Mouse (Mus musculus) midbrain, embryonic 14.5 days (tissue): Measurements from ENCODE around the gene Nefh. TPM values are rescaled to one million over a fixed set of nuclear protein-coding genes. Genes with fewer than 3 reads are reported as not detected.

Experiments
- ATAC-seq: fragments of 200-750 bp; cut with Nextera tagmentation; 2 replicates; pipeline ENCODE4 v1.8.0; 2017; ENCODE audit warnings: moderate number of reproducible peaks, moderate library complexity; ENCODE audit not compliant: low FRiP score, low TSS enrichment
- DNase-seq: peaks from one replicate; pipeline ENCODE4 v3.0.0-alpha.2; 2015
- H3K27ac ChIP-seq: fragments of 300-500 bp; sonication (generic); replicated peaks from 2 replicates; pipeline ENCODE4 v1.5.1; 2014; ENCODE audit warnings: mild to moderate bottlenecking, low read depth, low read length, moderate library complexity
- H3K27me3 ChIP-seq: fragments of 300-500 bp; sonication (generic); 2 replicates; pipeline ENCODE4 v1.6.1; 2014; ENCODE audit warnings: low read length, control low read depth, mixed read lengths; ENCODE audit not compliant: control insufficient read depth, insufficient read depth
- H3K36me3 ChIP-seq: fragments of 300-500 bp; sonication (generic); 2 replicates; pipeline ENCODE4 v1.6.1; 2014; ENCODE audit warnings: low read length, control low read depth; ENCODE audit not compliant: control insufficient read depth, insufficient read depth
- H3K4me1 ChIP-seq: fragments of 300-500 bp; sonication (generic); 2 replicates; pipeline ENCODE4 v1.6.1; 2014; ENCODE audit warnings: mild to moderate bottlenecking, antibody characterized with exemption, low read length, control low read depth; ENCODE audit not compliant: control insufficient read depth, insufficient read depth
- H3K4me2 ChIP-seq: fragments of 300-500 bp; sonication (generic); 2 replicates; pipeline ENCODE4 v1.6.1; 2014; ENCODE audit warnings: mild to moderate bottlenecking, low read length, moderate library complexity
- H3K4me3 ChIP-seq: fragments of 300-500 bp; sonication (generic); replicated peaks from 2 replicates; pipeline ENCODE4 v1.5.1; 2014; ENCODE audit warnings: low read depth, low read length
- H3K9ac ChIP-seq: fragments of 300-500 bp; sonication (generic); replicated peaks from 2 replicates; pipeline ENCODE4 v1.6.1; 2014; ENCODE audit warnings: mild to moderate bottlenecking, low read length, moderate library complexity
- H3K9me3 ChIP-seq: fragments of 300-500 bp; sonication (generic); 2 replicates; pipeline ENCODE4 v1.6.1; 2016; ENCODE audit warnings: low read length, control low read depth, mixed read lengths; ENCODE audit not compliant: control insufficient read depth
- WGBS: fragments of 180-500 bp; shearing (Covaris S2); extraction: QIAGEN DNeasy Blood & Tissue Kit; methylation state at CpG from one replicate; pipeline ENCODE4 v1.1.7; 2014; 5-methylcytosine and 5-hydroxymethylcytosine counted together
- polyA plus RNA-seq: library from polyadenylated mRNA; unstranded; fragments of >200 nt; fragmentation: Nextera tagmentation; extraction: Ambion mirVana; gene quantifications from 2 replicates; pipeline ENCODE4 v1.2.1, GENCODE M21; 2014

Nefh gene
- polyA plus RNA-seq, 1 experiment from 2014 or later = 3.2 TPM

DNA sequence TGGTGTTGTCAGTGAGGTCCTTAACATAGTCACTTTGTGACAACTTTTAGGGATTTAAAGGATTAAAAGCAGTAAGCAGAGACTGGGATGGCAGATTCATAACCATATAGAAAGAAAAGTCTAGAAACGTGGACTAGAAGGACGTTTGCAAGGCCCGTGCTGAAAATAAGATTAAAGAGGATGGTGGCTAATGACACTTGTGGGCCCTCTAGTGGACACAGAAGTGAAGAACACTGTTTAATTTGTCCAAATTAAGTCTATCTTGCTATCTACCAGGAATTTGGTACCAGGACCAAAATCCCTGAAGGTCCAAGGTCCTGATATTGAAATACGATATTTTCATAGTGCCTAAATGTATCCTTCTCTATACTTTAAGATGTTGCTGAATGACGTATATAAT, 36.4 kb upstream of the Nefh start:
- no peak overlapping the region for H3K4me3 ChIP-seq
- no peaks in the 10 kb centered on the region for H3K27me3 ChIP-seq
- H3K4me2 ChIP-seq = peak overlapping the region; percentile 30
- 2% methylated on average over 5 of the region's 5 CpGs for WGBS
- no peak overlapping the region for H3K27ac ChIP-seq
- 0 out of 2 replicates have a peak, but pooled peaks cover 4% of the 10 kb centered on the region for H3K36me3 ChIP-seq
- no peak for ATAC-seq
- peak; percentile 85 for DNase-seq
- no peaks in the 10 kb centered on the region for H3K9me3 ChIP-seq
- H3K4me1 ChIP-seq = peaks cover 15% of the 10 kb centered on the region
- H3K9ac ChIP-seq = peak overlapping the region; percentile 36; the same call in 1 of the 2 replicates

DNA sequence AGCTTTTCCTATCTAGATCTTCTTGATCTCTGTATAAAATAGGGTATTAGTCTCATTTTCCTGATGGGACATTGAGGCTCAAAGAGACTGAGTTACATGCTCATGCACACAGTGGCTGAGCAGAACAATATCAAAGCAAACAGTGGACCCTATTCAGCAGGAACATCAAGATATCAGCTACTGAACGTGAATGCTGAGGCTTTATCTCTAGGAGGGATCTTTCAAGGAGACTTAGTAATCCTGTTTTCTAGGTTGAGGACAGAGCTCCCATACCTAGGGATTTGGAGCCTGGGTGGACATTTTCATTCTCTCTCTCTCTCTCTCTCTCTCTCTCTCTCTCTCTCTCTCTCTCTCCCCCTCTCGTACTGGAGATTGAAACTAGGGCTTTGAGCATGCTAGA, 35.7 kb upstream of the Nefh start:
- ATAC-seq (no peak), DNase-seq (no peak)
- WGBS = 32% methylated on average over 2 of the region's 2 CpGs
- H3K27ac ChIP-seq = no peak overlapping the region
- no peak overlapping the region for H3K9ac ChIP-seq
- no peak overlapping the region for H3K4me2 ChIP-seq
- no peaks in the 10 kb centered on the region for H3K9me3 ChIP-seq
- peaks cover 15% of the 10 kb centered on the region for H3K4me1 ChIP-seq
- H3K27me3 ChIP-seq = no peaks in the 10 kb centered on the region
- no peaks in the 10 kb centered on the region for H3K36me3 ChIP-seq
- no peak overlapping the region for H3K4me3 ChIP-seq

GRCm38 (mm10) chr11:4983010-4983409, 35.1 kb upstream of the Nefh start:
- ATAC-seq = no peak
- no peaks in the 10 kb centered on the region for H3K36me3 ChIP-seq

GRCm38 (mm10) chr11:4975623-4976022, 27.8 kb upstream of the Nefh start:
- WGBS = 6% methylated on average over 14 of the region's 14 CpGs
- Histone ChIP-seq H3K4me3 (no peak overlapping the region), H3K9me3 (no peaks in the 10 kb centered on the region), H3K27ac (no peak overlapping the region), H3K4me2 (peak overlapping the region; percentile 23; the same call in 1 of the 2 replicates), H3K9ac (no peak overlapping the region), H3K36me3 (no peaks in the 10 kb centered on the region), H3K27me3 (no peaks in the 10 kb centered on the region), H3K4me1 (no peaks in the 10 kb centered on the region)
- ATAC-seq (no peak), DNase-seq (peak; percentile 90)

More at GRCm38 (mm10) chr11:4983010-4983409, 35.1 kb upstream of the Nefh start:
- Histone ChIP-seq H3K4me1 (peaks cover 15% of the 10 kb centered on the region), H3K27ac (no peak overlapping the region), H3K4me2 (no peak overlapping the region), H3K27me3 (no peaks in the 10 kb centered on the region), H3K4me3 (no peak overlapping the region), H3K9me3 (no peaks in the 10 kb centered on the region), H3K9ac (no peak overlapping the region)
- no peak for DNase-seq
- WGBS = 80% methylated on average over 3 of the region's 3 CpGs

GRCm38 (mm10) chr11:4974376-4975122, 26.7 kb upstream of the Nefh start:
- DNase-seq = no peak
- Histone ChIP-seq H3K27me3 (no peaks in the 10 kb centered on the region), H3K4me3 (no peak overlapping the region), H3K4me1 (no peaks in the 10 kb centered on the region), H3K9ac (no peak overlapping the region), H3K36me3 (no peaks in the 10 kb centered on the region), H3K27ac (no peak overlapping the region), H3K4me2 (no peak overlapping the region), H3K9me3 (no peaks in the 10 kb centered on the region)
- ATAC-seq = no peak
- WGBS = 86% methylated on average over 11 of the region's 11 CpGs

GRCm38 (mm10) chr11:4973871-4974256, 26.0 kb upstream of the Nefh start:
- no peak overlapping the region for H3K27ac ChIP-seq
- no peaks in the 10 kb centered on the region for H3K27me3 ChIP-seq
- H3K36me3 ChIP-seq = no peaks in the 10 kb centered on the region
- WGBS = 94% methylated on average over 2 of the region's 2 CpGs
- no peaks in the 10 kb centered on the region for H3K9me3 ChIP-seq
- ATAC-seq (no peak), DNase-seq (no peak)
- no peak overlapping the region for H3K4me3 ChIP-seq
- no peaks in the 10 kb centered on the region for H3K4me1 ChIP-seq
- H3K9ac ChIP-seq = no peak overlapping the region
- no peak overlapping the region for H3K4me2 ChIP-seq

- Histone ChIP-seq H3K9me3 (no peaks in the 10 kb centered on the region), H3K4me3 (no peak overlapping the region), H3K27ac (no peak overlapping the region), H3K27me3 (no peaks in the 10 kb centered on the region), H3K4me2 (no peak overlapping the region), H3K4me1 (no peaks in the 10 kb centered on the region), H3K36me3 (no peaks in the 10 kb centered on the region), H3K9ac (no peak overlapping the region)
- ATAC-seq (no peak), DNase-seq (peak; percentile 82)
- WGBS = 60% methylated on average over 13 of the region's 13 CpGs
Measured at GRCm38 (mm10) chr11:4972967-4973870, 25.4 kb upstream of the Nefh start.

- Histone ChIP-seq H3K4me2 (no peak overlapping the region), H3K4me3 (no peak overlapping the region), H3K9me3 (no peaks in the 10 kb centered on the region), H3K36me3 (no peaks in the 10 kb centered on the region), H3K4me1 (no peaks in the 10 kb centered on the region), H3K27me3 (no peaks in the 10 kb centered on the region), H3K27ac (no peak overlapping the region), H3K9ac (no peak overlapping the region; the same call in 1 of the 2 replicates)
- DNase-seq (no peak), ATAC-seq (no peak)
- 87% methylated on average over 10 of the region's 10 CpGs for WGBS
Measured at GRCm38 (mm10) chr11:4968376-4968775, 20.5 kb upstream of the Nefh start.
